ENCODE assay signal across 21 mouse cellular contexts in the genomic region with DNA sequence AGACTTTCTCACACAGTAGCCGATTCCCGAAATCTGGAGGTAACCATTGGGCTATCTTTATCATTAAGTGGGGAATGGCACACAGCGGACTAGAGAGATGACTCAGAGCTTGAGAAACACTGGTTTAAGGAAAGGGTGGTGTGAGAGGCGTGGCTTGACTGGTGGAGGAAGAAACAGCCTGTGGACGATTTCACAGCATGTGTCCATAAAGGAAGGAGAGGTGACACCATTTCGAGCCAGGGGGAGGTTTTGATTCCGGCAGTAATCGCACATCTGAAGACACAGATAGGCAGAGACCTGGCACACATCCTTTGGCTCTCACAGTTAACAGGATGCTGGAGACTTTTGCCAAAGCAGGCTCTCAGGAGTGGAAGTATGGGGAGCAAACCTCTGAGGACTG.
DNase-seq lines count a peak whose midpoint lies in the region; ATAC-seq and TF ChIP-seq lines count a peak whose summit lies in the region.
"Had no signal": no experiment of that assay in that cellular context is flagged by ENCODE, and none has a peak within 500 bp of the region (broad histone marks: within the 10 kb centered on the region; RNA-seq: fewer than 3 reads in every experiment).

No protein-coding gene starts in this region.

- H3K9ac ChIP-seq in hindbrain, postnatal 0 days (replicated peaks; ENCODE audit: low read length): no peak overlapping the region
- H3K9ac ChIP-seq: embryonic facial prominence, embryonic 15.5 days; hindbrain, embryonic 13.5 days; intestine, embryonic 15.5 days had no signal

- H3K27me3 ChIP-seq in hindbrain, postnatal 0 days (ENCODE audit: insufficient read depth, low read length): no peaks in the 10 kb centered on the region
- H3K27me3 ChIP-seq: embryonic facial prominence, embryonic 15.5 days; hindbrain, embryonic 13.5 days; intestine, embryonic 15.5 days; Patski had no signal

- TF ChIP-seq CTCF in hindbrain, postnatal 0 days (IDR thresholded peaks at IDR 0.05; ENCODE audit: low read depth): no peak

- ATAC-seq in hindbrain, postnatal 0 days: no peak
- ATAC-seq: activated CD4-positive, CD25-positive, alpha-beta regulatory T cell, adult 4 months; forebrain, embryonic 14.5 days; intestine, embryonic 15.5 days; Patski had no signal

- no peaks in the 10 kb centered on the region for H3K36me3 ChIP-seq in hindbrain, postnatal 0 days (ENCODE audit: insufficient read depth, low read length)
- H3K36me3 ChIP-seq: embryonic facial prominence, embryonic 15.5 days; forebrain, embryonic 10.5 days; heart, embryonic 10.5 days; hindbrain, embryonic 13.5 days; intestine, embryonic 15.5 days had no signal

- H3K4me2 ChIP-seq in hindbrain, postnatal 0 days (ENCODE audit: low read depth, low read length): no peak overlapping the region
- H3K4me2 ChIP-seq: embryonic facial prominence, embryonic 15.5 days; hindbrain, embryonic 13.5 days; intestine, embryonic 15.5 days had no signal

- H3K9me3 ChIP-seq in hindbrain, postnatal 0 days (ENCODE audit: low read length): no peaks in the 10 kb centered on the region
- H3K9me3 ChIP-seq: embryonic facial prominence, embryonic 15.5 days; forebrain, embryonic 10.5 days; heart, embryonic 10.5 days; hindbrain, embryonic 13.5 days; intestine, embryonic 15.5 days had no signal

- no peak overlapping the region for H3K4me3 ChIP-seq in hindbrain, postnatal 0 days (ENCODE audit: low read length)
- H3K4me3 ChIP-seq: embryonic facial prominence, embryonic 15.5 days; erythroblast, embryonic 14.5 days; forebrain, embryonic 10.5 days; heart, embryonic 10.5 days; hindbrain, embryonic 13.5 days; intestine, embryonic 15.5 days had no signal

- H3K27ac ChIP-seq in hindbrain, postnatal 0 days: no peak overlapping the region
- H3K27ac ChIP-seq: embryonic facial prominence, embryonic 15.5 days; forebrain, embryonic 10.5 days; heart, embryonic 10.5 days; hindbrain, embryonic 13.5 days; intestine, embryonic 15.5 days had no signal

- WGBS in hindbrain, postnatal 0 days: 74% methylated on average over 8 of the region's 8 CpGs

- H3K4me1 ChIP-seq in hindbrain, postnatal 0 days (ENCODE audit: insufficient read depth, low read length): no peaks in the 10 kb centered on the region
- H3K4me1 ChIP-seq: embryonic facial prominence, embryonic 15.5 days; heart, embryonic 10.5 days; intestine, embryonic 15.5 days had no signal

- DNase-seq in frontal cortex, postnatal 36 days (ENCODE audit: low spot score in 2 of 2): peak; percentile 21 to 27
- DNase-seq in frontal cortex, postnatal 25 days (ENCODE audit: low spot score in 2 of 2): no peak
- peak; percentile 31 for DNase-seq in right cerebral cortex, adult 18-20 months
- no peak for DNase-seq in right cerebral cortex, postnatal 4 days
- DNase-seq in 416B (ENCODE audit: low read depth): peak; percentile 36
- no peak for DNase-seq in hindbrain, postnatal 0 days (ENCODE audit: low spot score)
- DNase-seq in thymus, postnatal 4 days: no peak
- DNase-seq: cerebellum, adult 11 months; cerebellum, adult 8-10 months; embryo, embryonic 11 days; gastrocnemius, postnatal 36 days; heart, postnatal 14 days had no signal

Comparison
In these comparisons a context has a peak if more than half of its experiments do, and no peak if none do; other contexts are left out.
1. DNase-seq: peak in frontal cortex, postnatal 36 days (2 of 2), right cerebral cortex, adult 18-20 months (single experiment) and 416B (single experiment); none in frontal cortex, postnatal 25 days (0 of 2), right cerebral cortex, postnatal 4 days (single experiment), hindbrain, postnatal 0 days (single experiment) and thymus, postnatal 4 days (single experiment).